Mouse (Mus musculus) right cerebral cortex, postnatal 14 days (tissue): ENCODE measurements around the gene Hist1h3e.
"Not testable (repeated sequence)": the region's sequence is repeated elsewhere in the genome, so short reads cannot be mapped to it uniquely, and the experiment has no call there.

Experiments used
- DNase-seq: peaks from one replicate; pipeline ENCODE4 v3.0.0; 2022

Gene Hist1h3e

GRCm38 (mm10) chr13:23582219-23583056 is 20.3 kb upstream of the Hist1h3e start:
- DNase-seq: no peak

DNA sequence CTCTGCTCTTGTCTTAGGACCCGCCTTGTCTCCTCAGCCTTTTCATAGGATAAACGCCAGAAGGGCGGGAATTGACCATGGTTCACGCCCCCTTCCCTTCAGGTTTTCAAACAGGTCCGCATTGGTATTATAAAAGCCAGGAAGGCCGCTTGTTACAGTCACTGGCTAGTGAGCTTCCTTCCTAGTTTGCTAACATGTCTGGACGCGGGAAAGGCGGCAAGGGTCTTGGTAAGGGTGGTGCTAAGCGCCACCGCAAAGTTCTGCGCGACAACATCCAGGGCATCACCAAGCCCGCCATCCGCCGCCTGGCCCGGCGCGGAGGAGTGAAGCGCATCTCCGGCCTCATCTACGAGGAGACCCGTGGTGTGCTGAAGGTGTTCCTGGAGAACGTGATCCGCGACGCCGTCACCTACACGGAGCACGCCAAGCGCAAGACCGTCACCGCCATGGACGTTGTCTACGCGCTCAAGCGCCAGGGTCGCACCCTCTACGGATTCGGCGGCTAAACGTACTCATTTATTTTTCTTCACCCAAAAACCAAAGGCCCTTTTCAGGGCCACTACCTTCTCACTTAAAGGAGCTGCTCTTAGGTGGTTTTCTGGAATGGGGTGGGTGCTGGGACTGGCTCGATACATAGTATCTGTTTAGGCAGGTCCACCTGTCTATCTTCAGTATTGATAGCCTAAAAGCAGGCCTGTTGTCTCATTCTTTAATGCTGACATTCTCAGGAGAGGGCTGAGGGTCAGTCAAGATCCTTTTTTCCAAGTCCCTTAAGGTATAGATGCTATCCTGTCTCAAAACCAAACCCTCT is 19.4 kb upstream of the Hist1h3e start, which contains the start of gene Hist1h4d:
TSS of gene Hist1h4d (plus strand) at position 191 of the 811 bp plus-strand sequence.
- DNase-seq: peak; percentile 81

DNA sequence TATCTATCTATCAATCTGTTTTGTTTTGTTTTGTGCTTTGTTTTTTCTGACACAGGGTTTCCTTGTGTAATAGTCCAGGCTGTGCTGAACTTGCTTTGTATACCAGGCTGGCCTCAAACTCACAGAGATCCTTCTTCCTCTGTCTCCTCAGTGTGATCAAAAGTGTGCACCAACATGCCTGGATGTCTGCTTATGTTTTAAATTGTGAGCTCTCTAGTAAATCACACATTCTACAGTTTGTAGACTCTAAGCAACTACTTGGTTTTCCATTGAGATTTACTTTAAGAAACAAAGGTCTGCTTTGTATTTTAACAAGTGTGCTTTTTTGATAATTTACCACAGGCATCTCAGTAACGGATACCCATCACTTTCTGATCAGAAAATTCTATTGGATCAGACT is 15.7 kb upstream of the Hist1h3e start:
- DNase-seq: no peak

DNA sequence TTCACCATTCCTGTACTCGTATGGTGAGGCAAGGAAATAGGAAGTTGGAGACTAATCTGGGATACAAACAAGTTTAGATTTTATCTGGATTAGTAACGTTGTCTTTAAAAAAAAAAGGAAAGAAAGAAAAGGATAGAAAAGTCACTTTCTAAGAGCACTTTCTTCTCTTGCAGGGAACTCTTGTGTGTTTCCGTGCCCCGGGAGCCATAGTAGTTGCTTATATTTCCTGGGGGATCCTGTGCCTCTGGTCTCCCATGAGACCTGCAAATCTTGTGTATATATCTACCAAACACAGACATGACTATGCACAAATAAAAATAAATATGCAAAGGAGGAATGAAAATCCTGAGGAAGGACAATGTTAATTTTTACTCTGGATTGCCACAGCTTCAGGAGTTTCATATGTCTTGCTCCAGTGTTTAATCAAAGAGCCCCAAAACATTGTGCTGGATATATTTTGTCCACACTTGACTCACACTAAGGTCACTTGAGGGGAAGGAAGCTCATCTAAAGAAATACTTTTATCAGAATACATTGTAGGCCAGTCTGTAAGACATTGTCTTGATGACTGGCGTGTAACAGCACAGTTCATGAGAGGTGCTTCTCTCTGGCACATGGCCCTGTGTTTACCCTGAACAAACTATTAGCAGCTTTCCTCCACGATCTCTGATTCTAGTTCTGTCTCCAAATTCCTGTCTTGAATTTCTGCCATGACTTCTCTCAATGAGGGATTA is 14.9 kb upstream of the Hist1h3e start:
- no peak for DNase-seq

GRCm38 (mm10) chr13:23576351-23576881 is 14.2 kb upstream of the Hist1h3e start:
- no peak for DNase-seq

- not testable (repeated sequence) for DNase-seq
Observed at GRCm38 (mm10) chr13:23575864-23576313, 13.7 kb upstream of the Hist1h3e start.

- no peak for DNase-seq
Observed at GRCm38 (mm10) chr13:23575271-23575851, 13.2 kb upstream of the Hist1h3e start, which contains the start of gene Hist1h3d. Gene Hist1h3d (plus strand): TSS chr13:23575763.

DNA sequence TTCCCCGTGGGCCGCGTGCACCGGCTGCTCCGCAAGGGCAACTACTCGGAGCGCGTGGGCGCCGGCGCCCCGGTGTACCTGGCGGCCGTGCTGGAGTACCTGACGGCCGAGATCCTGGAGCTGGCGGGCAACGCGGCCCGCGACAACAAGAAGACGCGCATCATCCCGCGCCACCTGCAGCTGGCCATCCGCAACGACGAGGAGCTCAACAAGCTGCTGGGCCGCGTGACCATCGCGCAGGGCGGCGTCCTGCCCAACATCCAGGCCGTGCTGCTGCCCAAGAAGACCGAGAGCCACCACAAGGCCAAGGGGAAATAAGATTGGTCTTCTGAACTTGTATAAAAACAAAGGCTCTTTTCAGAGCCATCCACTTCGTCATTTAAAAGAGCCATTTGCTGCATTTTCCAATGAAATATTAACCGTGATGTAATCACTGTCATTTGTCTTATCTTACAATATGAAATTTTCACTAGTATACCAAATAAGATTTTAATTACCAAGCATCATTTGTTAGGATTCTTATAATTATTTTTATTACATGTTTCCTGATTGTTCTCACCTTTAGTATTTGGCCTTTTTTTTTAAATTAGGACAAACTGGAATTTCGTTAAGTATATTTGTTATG is 12.5 kb upstream of the Hist1h3e start:
- DNase-seq: not testable (repeated sequence)

- DNase-seq: peak; percentile 88
Observed at GRCm38 (mm10) chr13:23573898-23574524, 11.8 kb upstream of the Hist1h3e start, which contains the start of the genes Hist1h2bf and Hist1h2ad. Gene Hist1h2bf (minus strand): TSS chr13:23574196. Gene Hist1h2ad (plus strand): TSS chr13:23574381.

- DNase-seq: peak; percentile 10
Observed at GRCm38 (mm10) chr13:23573034-23573897, 11.1 kb upstream of the Hist1h3e start.

- no peak for DNase-seq
Observed at GRCm38 (mm10) chr13:23572218-23573033, 10.3 kb upstream of the Hist1h3e start.

DNA sequence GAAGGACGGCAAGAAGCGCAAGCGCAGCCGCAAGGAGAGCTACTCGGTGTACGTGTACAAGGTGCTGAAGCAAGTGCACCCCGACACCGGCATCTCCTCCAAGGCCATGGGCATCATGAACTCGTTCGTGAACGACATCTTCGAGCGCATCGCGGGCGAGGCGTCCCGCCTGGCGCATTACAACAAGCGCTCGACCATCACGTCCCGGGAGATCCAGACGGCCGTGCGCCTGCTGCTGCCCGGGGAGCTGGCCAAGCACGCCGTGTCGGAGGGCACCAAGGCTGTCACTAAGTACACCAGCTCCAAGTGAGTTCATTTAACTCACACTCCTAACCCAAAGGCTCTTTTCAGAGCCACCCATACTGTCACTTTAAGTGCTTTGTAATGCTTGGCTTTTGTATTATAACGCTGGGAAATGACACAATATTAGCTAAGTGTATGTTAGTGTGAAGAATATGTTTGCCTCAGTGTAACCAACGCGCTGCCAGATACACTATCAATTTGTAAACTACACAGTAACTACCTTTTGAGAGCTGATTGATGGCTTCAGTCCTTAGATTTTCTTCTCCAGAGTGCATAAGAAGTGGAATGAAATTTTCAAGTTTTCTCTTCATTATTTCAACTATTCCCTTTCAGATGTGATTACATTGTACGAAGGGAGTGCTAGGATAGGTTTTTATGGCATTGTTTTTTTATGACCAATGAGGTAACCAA is 9.5 kb upstream of the Hist1h3e start:
- DNase-seq: not testable (repeated sequence)

GRCm38 (mm10) chr13:23571022-23571503 is 8.9 kb upstream of the Hist1h3e start, which contains the start of the genes Hist1h2ae and Hist1h2bg:
Gene Hist1h2ae (minus strand): TSS chr13:23571220.
Gene Hist1h2bg (plus strand): TSS chr13:23571396.
- peak; percentile 34 for DNase-seq

- not testable (repeated sequence) for DNase-seq
Observed at GRCm38 (mm10) chr13:23570261-23571021, 8.3 kb upstream of the Hist1h3e start.

GRCm38 (mm10) chr13:23564482-23564881 is 2.3 kb upstream of the Hist1h3e start:
- DNase-seq: no peak

GRCm38 (mm10) chr13:23562699-23563462 is 712 bp upstream of the Hist1h3e start:
- peak; percentile 26 for DNase-seq
